Mouse (Mus musculus) ES-E14 (cell line): ENCODE measurements at regions not wholly inside any gene's neighbourhood (a gene's known extent, or its start where the extent isn't known, plus 50 kb on each side); places are given as distances from the start of the nearest gene placed in this dataset.

ENCODE experiments used
- DNase-seq: peaks from one replicate; pipeline ENCODE4 v3.0.0-alpha.2; 2013; ENCODE audit warnings: low read depth, low spot score
- H3K27ac ChIP-seq: 2 replicates; pipeline ENCODE4 v1.5.1; 2012; ENCODE audit warnings: low read depth, mild to moderate bottlenecking, low read length, moderate library complexity, mixed read lengths; ENCODE audit not compliant: poor library complexity, insufficient read depth, severe bottlenecking
- H3K36me3 ChIP-seq: 2 replicates; pipeline ENCODE4 v1.6.1; 2012; ENCODE audit warnings: mild to moderate bottlenecking, low read length, moderate library complexity, mixed read lengths; ENCODE audit not compliant: control insufficient read depth, poor library complexity, insufficient read depth, severe bottlenecking
- H3K4me1 ChIP-seq, 2 experiments: fragments of 150-350 bp in 1 of 2; sonication (generic) in 1 of 2; 2 replicates each; pipeline ENCODE4 v1.6.1; 2012; ENCODE audit warnings: low read length in 2 of 2, mild to moderate bottlenecking in 1 of 2, mixed read lengths in 1 of 2; ENCODE audit not compliant: control insufficient read depth in 2 of 2, insufficient read depth in 2 of 2, poor library complexity in 1 of 2
- H3K4me3 ChIP-seq, 2 experiments: fragments of 150-350 bp in 1 of 2; sonication (generic) in 1 of 2; 2 replicates each; pipeline ENCODE4 v1.5.1; 2012; ENCODE audit warnings: low read length in 2 of 2, low read depth in 1 of 2, mild to moderate bottlenecking in 1 of 2, mixed read lengths in 1 of 2; ENCODE audit not compliant: insufficient read depth in 1 of 2, poor library complexity in 1 of 2, severe bottlenecking in 1 of 2
- H3K9ac ChIP-seq: 2 replicates; pipeline ENCODE4 v1.6.1; 2012; ENCODE audit warnings: low read depth, mild to moderate bottlenecking, low read length, mixed read lengths; ENCODE audit not compliant: poor library complexity, insufficient read depth, severe bottlenecking
- H3K9me3 ChIP-seq: fragments of 150-350 bp; sonication (generic); 2 replicates; pipeline ENCODE4 v1.6.1; 2012; ENCODE audit warnings: low read depth, mild to moderate bottlenecking, low read length; ENCODE audit not compliant: control insufficient read depth, insufficient read depth
- CHD2 ChIP-seq: IDR thresholded peaks from 2 replicates; pipeline ENCODE4 v1.6.1; 2014; ENCODE audit warnings: mild to moderate bottlenecking, low read depth, low read length, inconsistent platforms
- HCFC1 ChIP-seq: IDR thresholded peaks from 2 replicates; pipeline ENCODE4 v1.6.1; 2012; ENCODE audit warnings: low read length, inconsistent platforms, borderline replicate concordance; ENCODE audit not compliant: insufficient read depth
- MAFK ChIP-seq: IDR thresholded peaks from 2 replicates; pipeline ENCODE4 v1.6.1; 2014; ENCODE audit warnings: mild to moderate bottlenecking, low read depth, low read length, inconsistent platforms; ENCODE audit not compliant: insufficient read depth
- ZC3H11A ChIP-seq: IDR thresholded peaks from 2 replicates; pipeline ENCODE4 v1.6.1; 2012; ENCODE audit warnings: low read depth, mild to moderate bottlenecking, inconsistent platforms, low read length, borderline replicate concordance
- ZNF384 ChIP-seq: IDR thresholded peaks from 2 replicates; pipeline ENCODE4 v1.6.1; 2012; ENCODE audit warnings: low read depth, low read length, inconsistent platforms
- in situ Hi-C, 2 experiments: fragments of 600-800 bp; cut with MboI; formaldehyde crosslinking; loops; one replicate each; pipeline ENCODE4 v1.15.1; 2025; ENCODE audit warnings: low sequenced_read_pairs in 2 of 2, inconsistent platforms in 1 of 2; ENCODE audit not compliant: unreplicated experiment in 2 of 2

- no peaks in the 10 kb centered on the region for H3K9me3 ChIP-seq
- no peak for DNase-seq
- H3K4me3 ChIP-seq = no peak overlapping the region
- H3K27ac ChIP-seq = no peak overlapping the region
- no peaks in the 10 kb centered on the region for H3K36me3 ChIP-seq
- no peak overlapping the region for H3K9ac ChIP-seq
- TF ChIP-seq MAFK (no peak), HCFC1 (no peak)
- in situ Hi-C loops = no loop called here
- no peaks in the 10 kb centered on the region for H3K4me1 ChIP-seq
These were observed 83.3 kb upstream of the Kcnk2 start for GRCm38 (mm10) chr1:189485336-189485735.

- Histone ChIP-seq H3K36me3 (no peaks in the 10 kb centered on the region), H3K9me3 (no peaks in the 10 kb centered on the region), H3K4me3 (no peak overlapping the region), H3K4me1 (no peaks in the 10 kb centered on the region), H3K9ac (no peak overlapping the region), H3K27ac (no peak overlapping the region)
- TF ChIP-seq HCFC1 = no peak
- TF ChIP-seq MAFK = no peak
- DNase-seq = no peak
- in situ Hi-C loops = no loop called here
These were observed 81.3 kb upstream of the Kcnk2 start for GRCm38 (mm10) chr1:189483331-189483730.

DNA sequence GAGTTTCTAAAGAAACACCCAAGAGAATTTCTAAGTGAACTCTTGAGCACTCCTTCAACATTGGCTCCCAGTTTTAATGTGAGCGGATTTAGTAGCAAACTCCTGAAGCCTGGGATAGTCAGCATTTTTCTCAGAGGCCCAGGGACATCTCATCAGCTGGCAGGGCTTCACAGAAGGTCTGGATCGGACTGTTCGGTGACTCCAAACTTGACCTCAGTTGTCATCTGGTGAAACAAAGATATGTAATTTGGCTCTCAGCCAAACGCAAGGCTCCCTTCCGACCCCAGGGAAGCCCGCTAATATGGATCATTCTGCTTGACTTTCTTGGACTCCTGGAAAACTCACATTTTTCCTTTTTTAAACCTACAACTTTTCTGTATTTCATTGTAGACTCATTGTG, 76.0 kb upstream of the Kcnk2 start:
- Histone ChIP-seq H3K4me1 (no peaks in the 10 kb centered on the region), H3K9ac (no peak overlapping the region), H3K27ac (no peak overlapping the region), H3K9me3 (no peaks in the 10 kb centered on the region), H3K4me3 (no peak overlapping the region), H3K36me3 (no peaks in the 10 kb centered on the region)
- in situ Hi-C loops = no loop called here
- no peak for DNase-seq
- TF ChIP-seq ZC3H11A (no peak), CHD2 (no peak), HCFC1 (no peak), ZNF384 (no peak), MAFK (no peak)

- no peak overlapping the region for H3K27ac ChIP-seq
- H3K9ac ChIP-seq = no peak overlapping the region
- H3K4me3 ChIP-seq = no peak overlapping the region
- in situ Hi-C loops = no loop called here
- no peak for DNase-seq
- no peaks in the 10 kb centered on the region for H3K9me3 ChIP-seq
- H3K4me1 ChIP-seq = no peaks in the 10 kb centered on the region
- TF ChIP-seq MAFK = no peak
- no peak for TF ChIP-seq ZC3H11A
- TF ChIP-seq ZNF384 = no peak
- no peak for TF ChIP-seq HCFC1
- TF ChIP-seq CHD2 = no peak
- no peaks in the 10 kb centered on the region for H3K36me3 ChIP-seq
These were observed 74.7 kb upstream of the Kcnk2 start for GRCm38 (mm10) chr1:189476796-189477195.

DNA sequence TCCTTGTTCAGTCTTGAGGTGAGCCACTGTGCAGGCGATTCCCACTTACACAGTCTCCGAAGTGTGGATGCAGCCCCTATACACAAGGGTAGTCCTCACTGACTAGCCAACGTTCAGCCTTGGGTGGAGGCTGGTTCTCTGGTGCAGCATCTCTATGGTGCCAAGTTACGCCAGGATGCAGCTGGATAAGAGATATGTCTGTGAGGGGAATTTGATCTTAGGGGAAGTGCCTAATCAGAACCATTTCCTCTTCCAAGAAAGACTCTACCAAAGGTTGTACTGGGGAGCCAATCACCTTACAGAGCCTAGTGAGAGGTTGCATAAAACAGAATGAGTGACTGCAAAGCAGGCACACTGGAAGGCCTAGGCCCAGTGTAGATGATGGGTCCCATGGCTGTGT, 71.0 kb upstream of the Kcnk2 start:
- DNase-seq = no peak
- H3K9me3 ChIP-seq = no peaks in the 10 kb centered on the region
- TF ChIP-seq HCFC1 (no peak), MAFK (no peak), ZNF384 (no peak), CHD2 (no peak), ZC3H11A (no peak)
- no peak overlapping the region for H3K9ac ChIP-seq
- no peak overlapping the region for H3K4me3 ChIP-seq
- no peak overlapping the region for H3K27ac ChIP-seq
- in situ Hi-C loops = no loop called here
- no peaks in the 10 kb centered on the region for H3K36me3 ChIP-seq
- no peaks in the 10 kb centered on the region for H3K4me1 ChIP-seq
